Mouse (Mus musculus) left cerebral cortex, postnatal 10 days (tissue): ENCODE results near the gene Klk10. TPM values are rescaled to one million over a fixed set of nuclear protein-coding genes. Genes with fewer than 3 reads are reported as not detected.

Experiments used
- DNase-seq, 2 experiments: peaks; one replicate each; pipeline ENCODE4 v3.0.0; 2021 to 2022; ENCODE audit warnings: low spot score in 2 of 2, mixed read lengths in 1 of 2; ENCODE audit errors: extremely low spot score in 1 of 2
- intact Hi-C: fragments of 180-260 bp; cut with DNase I; formaldehyde crosslinking; loops from one replicate; pipeline ENCODE4 v1.15.1; 2025
- total RNA-seq, 2 experiments: library from RNA; stranded (reverse); gene quantifications; 2 replicates each; pipeline ENCODE4 v1.2.3; 2021

The Klk10 gene
- not detected for total RNA-seq

DNA sequence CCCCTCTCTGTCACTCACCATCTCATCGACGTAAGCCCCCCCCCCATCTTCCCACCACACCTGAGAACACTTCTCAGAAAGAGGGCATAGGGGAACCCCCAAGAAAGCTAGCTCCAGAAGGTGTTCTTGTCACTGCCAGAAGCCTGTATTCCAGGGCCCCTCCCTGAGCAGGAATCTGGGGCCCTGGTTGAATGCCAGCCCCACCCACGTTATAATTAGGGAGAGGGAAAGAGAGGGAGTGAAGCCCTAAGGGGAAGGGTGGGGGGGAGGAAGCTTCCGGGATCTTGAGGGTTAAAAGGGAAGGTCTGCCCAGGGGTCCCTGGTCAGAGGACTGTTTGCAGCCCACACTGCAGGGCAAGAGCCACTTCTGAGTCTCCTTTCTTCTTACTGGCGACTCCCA, at the start of gene Klk10:
Gene Klk10 (plus strand): TSS at position 290 of the 400 bp plus-strand sequence.
- no peak for DNase-seq
- intact Hi-C loops, result loop anchor here (5.0 kb wide), 2 partner anchors 98 to 112 kb away; no protein-coding TSS in a partner anchor

DNA sequence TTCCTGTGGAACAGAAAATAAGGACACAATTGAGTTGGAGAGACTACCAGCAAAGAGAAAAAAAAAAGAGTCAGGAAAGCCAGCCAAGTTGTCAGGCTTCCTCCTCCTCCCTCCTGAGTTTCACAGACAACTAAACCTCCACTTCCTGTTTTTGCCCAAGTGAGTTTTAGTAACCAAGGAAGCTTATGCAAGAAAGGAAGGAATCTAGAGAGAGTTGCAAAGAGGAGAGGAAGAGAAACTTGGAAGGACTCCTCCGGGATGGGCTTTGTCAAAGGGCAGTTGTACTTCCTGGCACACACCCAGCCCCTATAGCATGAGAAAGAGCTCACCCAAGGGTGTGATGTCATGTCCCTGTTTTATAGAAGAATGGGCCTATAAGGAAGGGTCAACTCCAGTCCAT, 33.0 kb upstream of the Klk10 start:
- intact Hi-C loops, result no loop called here
- DNase-seq, result peak in 1 of 2 experiments; percentile 24

DNA sequence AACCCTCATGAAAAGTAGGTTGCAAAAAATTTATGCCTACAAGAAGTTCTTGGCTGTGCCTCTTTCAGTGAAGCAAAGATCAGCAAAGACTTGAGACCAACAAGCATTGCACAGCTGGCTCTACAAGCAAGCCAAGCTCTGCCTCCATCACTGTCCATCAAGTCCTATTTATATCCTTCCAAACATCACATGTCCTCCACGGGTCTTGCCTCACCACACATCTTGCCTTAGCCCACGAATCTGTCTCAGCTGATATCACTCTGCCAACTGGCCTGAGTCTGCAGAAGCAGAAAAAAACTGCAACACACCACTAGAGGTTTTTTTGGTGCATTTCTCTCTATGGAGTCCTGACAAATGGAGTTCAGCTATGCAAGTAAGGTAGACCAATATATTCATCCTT, 28.0 kb upstream of the Klk10 start:
- no peak for DNase-seq
- intact Hi-C loops, result no loop called here

DNA sequence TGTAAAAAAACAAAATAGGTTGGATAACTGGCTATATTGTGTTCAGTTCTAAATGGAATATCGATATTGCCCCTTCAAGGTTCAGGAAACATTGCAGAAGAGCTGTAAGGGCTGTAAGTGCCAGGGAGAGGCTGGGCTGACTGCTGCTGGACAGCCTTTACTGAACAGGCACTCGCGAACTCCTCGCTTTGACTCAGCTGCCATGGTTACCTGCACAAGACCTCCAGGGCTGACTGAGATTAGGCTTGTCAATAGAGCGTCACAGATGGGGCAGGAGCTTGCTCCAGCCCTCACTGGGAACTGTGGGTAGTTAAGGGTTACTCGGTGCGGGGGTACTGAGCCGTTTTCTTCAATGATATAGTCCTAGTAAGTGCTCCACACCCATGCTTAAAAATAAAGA, 14.4 kb upstream of the Klk10 start:
- intact Hi-C loops, result no loop called here

DNA sequence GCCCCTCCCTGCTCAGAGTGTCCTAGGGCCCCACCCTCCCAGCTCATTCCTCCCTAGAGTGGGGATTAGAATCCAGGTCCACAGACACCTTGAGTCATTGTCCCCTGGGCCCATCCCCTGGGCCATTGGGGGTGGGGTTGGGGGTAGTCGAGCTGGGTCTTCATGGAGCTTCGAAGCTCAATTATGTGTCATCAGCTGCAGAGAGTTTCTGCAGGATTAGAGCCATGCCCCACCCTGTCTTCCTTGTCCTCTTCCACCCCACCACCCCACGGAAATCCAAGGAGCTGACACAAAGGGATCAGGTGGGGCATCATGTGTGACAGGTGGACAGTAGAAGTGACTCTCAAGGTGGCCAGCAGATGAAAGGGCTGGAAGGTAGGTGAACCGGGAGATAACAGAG, 12.2 kb upstream of the Klk10 start, which contains the start of gene Klk12:
Gene Klk12 (plus strand): TSS at position 301 of the 400 bp plus-strand sequence.
- intact Hi-C loops, result no loop called here
- DNase-seq, result no peak

More for the DNA sequence above, 14.4 kb upstream of the Klk10 start:
- no peak for DNase-seq

DNA sequence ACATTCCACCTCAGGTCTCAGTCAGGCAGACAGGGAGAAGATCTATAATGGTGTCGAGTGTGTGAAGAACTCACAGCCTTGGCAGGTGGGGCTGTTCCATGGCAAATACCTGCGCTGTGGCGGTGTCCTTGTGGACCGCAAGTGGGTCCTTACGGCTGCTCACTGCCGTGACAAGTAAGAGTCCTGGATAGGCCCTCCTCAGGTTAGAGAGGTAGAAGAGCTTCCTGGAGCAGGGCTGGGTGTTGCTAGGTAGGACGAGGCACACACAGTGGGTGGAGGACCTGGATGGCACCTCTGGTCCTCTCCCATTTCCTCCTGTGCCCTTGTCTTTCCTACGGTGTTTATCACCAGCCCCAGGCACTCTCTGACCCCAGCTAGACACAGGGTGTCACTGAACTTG, 11.2 kb upstream of the Klk10 start:
- intact Hi-C loops, result no loop called here
- DNase-seq, result no peak

DNA sequence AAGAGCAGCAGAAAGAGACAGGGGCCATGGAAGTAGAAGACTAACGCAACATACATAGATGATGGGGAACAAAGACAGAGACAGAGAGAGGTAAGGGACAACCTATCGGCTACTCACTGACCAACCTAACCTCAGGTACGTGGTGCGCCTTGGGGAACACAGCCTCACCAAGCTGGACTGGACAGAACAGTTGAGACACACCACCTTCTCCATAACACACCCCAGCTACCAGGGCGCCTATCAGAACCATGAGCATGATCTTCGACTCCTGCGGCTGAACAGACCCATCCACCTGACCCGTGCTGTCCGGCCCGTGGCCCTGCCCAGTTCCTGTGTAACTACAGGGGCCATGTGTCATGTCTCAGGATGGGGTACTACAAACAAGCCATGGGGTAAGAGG, 10.1 kb upstream of the Klk10 start:
- no peak for DNase-seq
- intact Hi-C loops, result no loop called here

DNA sequence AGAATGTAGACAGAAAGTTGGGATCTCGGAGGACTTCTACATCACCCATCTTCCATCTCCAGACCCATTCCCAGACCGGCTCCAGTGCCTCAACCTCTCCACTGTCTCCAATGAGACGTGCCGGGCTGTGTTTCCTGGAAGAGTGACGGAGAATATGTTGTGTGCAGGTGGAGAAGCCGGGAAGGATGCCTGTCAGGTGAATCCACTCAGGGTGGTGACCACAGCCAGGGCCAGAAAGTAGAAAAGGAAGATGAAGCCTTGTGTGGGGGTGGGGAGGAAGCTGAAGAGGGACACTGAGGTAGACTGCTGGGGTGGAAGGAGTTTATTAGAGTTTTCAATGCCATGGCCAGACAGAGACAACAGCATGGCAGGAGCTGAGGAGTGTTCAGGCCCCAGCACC, 8.9 kb upstream of the Klk10 start:
- intact Hi-C loops, result no loop called here

DNA sequence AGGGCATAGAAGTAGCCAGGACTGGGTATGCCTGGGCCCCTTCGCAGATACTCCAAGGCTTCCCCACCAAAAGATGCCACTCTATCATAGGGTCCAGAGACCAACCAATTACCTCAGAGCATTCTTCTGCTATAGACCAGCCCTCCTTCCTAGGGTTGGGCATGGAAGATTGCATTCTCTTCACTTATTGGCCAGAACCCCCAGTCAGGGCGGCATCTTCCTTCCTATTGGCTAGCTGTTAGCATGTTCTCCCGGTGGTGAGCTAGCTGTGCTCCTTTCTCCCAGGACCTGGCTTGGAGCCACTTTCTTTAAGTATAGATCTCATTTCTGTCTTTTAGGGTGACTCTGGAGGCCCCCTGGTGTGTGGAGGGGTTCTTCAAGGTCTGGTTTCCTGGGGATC, 7.9 kb upstream of the Klk10 start:
- intact Hi-C loops, result no loop called here

More for the DNA sequence above, 8.9 kb upstream of the Klk10 start:
- DNase-seq, result no peak

DNA sequence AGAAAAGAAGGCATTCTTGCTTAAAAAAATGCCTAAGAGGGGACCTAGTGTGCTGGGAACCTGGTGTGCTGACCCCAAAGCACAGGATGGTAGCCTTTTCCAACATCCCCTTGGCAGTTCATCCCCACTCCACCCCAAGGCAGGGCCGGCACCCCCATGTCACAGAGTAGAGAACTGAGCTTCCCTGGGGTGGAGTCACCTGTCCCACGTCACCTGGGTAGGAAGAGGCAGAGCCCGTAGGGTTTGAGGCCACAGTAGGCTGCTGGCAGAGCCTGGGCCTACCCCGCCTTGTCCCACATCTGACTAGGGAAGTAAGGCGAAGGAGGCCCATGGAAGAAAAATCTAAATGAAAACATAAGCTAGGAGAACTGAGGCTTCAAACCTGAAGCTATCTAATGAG, 6.5 kb upstream of the Klk10 start, which contains the start of gene Klk11:
Gene Klk11 (plus strand): TSS at position 241 of the 400 bp plus-strand sequence.
- DNase-seq, result no peak
- intact Hi-C loops, result no loop called here

More for the DNA sequence above, 7.9 kb upstream of the Klk10 start:
- DNase-seq, result no peak

DNA sequence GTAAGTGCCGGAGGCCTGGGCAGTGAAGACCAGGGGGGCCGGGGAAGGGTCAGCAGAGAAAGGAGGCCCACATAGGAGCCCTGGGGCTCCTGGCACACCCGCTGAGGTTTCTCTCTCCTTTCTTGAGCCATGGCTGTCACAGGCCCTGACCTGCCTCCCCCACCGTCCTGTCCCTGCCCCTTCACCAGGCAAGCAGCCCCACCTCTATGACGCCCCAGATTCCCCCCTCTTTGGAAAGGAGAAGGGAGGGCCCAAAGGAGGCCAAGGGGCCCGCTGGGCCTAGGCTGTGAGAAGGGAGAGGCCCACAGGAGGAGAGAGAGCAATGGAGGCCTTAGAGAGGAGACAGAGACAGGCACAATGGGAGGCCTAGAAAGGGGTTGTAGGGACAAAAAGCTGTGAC, 6.0 kb upstream of the Klk10 start:
- DNase-seq, result no peak
- intact Hi-C loops, result no loop called here

DNA sequence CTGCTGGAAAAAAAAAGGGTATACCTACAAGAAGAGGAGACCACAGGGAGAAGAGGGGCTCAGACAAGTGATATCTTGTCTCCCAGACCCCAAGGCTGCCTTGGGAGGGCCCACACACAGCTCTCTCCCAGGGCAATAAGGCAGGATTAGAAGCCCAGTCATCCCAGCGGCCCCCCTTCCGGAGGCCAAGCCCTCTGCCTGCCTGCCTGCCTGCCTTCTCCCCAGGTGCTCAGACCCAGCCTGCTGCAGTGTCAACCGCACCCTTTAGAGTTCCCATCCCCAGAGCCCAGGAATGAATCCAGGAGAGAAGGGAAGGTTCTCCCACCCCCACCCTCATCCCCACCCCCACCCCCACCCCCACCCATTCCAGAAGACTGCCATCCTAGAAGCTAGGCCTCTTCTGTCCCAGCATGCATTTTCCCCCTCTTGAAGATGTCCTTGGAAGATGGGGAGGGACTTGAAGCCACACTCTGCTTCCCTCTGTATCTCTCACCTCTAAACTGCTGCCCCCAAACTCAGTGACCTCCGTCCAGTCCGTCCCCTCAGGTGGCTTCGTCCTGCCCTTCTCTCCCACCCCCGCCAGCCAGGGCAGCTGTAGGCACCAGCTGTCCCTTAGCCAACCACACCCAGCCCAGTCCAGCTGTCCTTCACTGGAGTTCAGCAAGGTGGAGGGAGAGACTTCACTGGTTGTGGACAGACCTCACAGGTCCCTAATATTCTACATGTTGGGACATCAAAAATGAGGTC, 5.4 kb upstream of the Klk10 start:
- DNase-seq, result no peak
- intact Hi-C loops, result no loop called here

DNA sequence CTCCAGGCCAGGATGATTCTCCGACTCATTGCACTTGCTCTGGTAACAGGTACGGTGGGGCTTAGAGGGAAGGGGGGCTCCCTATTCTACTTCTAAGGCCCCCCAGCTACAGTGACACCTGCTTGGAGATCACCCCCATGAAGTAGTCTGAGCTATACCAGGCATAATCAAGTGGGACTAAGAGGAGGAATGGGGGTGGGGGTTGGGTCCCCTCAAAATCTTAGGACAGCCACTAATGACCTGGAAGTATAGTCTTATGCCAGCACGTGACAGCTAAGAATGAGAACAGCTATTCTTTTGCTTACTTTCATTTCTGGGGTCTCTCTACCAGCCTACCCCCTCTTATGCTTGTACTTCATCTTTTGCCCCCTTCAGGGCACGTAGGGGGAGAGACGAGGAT, 4.3 kb upstream of the Klk10 start:
- intact Hi-C loops, result no loop called here

DNA sequence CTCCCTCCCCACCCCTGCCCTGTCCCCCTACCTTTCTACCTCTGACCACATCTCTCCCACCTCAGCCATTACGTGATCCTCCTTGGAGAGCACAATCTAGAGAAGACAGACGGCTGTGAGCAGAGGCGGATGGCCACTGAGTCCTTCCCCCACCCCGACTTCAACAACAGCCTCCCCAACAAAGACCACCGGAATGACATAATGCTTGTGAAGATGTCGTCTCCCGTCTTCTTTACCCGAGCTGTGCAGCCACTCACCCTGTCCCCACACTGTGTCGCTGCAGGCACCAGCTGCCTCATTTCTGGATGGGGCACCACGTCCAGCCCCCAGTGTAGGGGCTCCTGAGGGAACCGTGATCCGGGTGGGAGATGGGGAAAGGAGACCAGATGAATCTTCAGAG, 3.4 kb upstream of the Klk10 start:
- no peak for DNase-seq
- intact Hi-C loops, result no loop called here

More for the DNA sequence above, 4.3 kb upstream of the Klk10 start:
- DNase-seq, result no peak

DNA sequence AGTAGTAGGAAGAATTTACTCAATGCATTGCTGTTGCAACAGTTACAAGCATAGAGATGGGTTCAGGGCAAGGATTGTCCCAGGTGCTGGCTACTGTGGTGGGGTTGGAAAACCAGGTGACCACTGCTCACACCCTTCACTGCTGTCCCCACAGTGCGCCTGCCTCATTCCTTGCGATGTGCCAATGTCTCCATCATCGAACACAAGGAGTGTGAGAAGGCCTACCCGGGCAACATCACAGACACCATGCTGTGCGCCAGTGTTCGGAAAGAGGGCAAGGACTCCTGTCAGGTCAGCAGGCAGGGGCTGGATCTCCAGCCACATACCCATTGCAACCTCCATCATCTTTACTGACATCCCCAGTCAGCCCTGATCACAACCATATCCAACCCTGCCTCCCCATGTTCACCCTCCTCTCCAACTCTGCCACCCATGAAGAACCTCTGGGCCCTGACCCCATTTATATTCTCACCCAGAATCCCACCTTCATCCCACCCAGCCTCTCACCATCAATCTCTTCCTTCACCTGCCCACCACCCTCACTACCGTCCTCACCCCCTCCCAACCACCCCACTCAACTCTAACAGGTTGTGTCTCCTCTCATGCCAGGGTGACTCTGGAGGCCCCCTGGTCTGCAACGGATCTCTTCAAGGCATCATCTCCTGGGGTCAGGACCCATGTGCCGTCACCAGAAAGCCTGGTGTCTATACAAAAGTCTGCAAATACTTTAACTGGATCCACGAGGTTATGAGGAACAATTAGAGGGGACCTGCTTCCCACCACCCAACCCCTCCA, 2.5 kb upstream of the Klk10 start:
- intact Hi-C loops, result no loop called here
- no peak for DNase-seq

DNA sequence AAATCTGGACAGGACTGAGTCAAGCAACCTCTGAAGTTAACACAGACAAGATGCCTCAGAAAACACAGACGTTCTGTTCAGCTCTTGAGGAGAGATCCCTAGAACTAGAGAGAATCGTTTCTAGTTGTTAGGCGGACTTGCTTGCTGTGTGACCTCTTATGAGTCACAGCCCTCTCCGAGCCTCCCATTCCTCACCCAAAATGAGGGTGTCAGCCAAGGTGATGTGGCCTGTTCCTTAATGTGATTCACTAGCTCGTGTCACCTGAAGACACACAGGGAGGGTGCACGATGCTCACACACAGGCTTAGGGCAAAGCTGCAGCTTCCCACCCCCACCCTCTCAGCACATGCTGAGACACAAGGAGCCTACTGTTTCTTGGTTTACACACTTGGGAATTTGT, 594 bp upstream of the Klk10 start:
- intact Hi-C loops, result loop anchor here (5.0 kb wide), 2 partner anchors 98 to 112 kb away; no protein-coding TSS in a partner anchor
- DNase-seq, result no peak

DNA sequence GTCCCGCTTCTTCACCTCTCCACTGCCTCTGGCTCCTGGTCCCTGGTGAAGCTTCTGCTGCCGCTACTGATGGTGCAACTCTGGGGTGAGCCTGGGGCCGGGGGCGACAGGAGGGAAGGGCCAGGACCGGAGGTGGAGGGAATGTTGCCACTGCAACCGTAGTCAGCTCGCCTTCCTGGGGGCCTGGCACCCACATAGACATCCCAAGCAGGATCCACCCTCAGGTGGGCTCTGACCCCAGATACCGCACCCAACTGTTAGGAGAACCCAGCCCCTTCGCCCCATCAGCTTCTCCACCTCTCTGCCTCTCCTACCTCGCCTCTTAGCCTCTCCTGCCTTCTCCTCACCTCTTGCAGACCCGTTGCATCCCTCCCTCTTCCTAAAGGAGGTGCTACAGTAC, 706 bp downstream of the Klk10 start:
- no peak for DNase-seq
- intact Hi-C loops, result loop anchor here (5.0 kb wide), 2 partner anchors 99 to 111 kb away; no protein-coding TSS in a partner anchor

DNA sequence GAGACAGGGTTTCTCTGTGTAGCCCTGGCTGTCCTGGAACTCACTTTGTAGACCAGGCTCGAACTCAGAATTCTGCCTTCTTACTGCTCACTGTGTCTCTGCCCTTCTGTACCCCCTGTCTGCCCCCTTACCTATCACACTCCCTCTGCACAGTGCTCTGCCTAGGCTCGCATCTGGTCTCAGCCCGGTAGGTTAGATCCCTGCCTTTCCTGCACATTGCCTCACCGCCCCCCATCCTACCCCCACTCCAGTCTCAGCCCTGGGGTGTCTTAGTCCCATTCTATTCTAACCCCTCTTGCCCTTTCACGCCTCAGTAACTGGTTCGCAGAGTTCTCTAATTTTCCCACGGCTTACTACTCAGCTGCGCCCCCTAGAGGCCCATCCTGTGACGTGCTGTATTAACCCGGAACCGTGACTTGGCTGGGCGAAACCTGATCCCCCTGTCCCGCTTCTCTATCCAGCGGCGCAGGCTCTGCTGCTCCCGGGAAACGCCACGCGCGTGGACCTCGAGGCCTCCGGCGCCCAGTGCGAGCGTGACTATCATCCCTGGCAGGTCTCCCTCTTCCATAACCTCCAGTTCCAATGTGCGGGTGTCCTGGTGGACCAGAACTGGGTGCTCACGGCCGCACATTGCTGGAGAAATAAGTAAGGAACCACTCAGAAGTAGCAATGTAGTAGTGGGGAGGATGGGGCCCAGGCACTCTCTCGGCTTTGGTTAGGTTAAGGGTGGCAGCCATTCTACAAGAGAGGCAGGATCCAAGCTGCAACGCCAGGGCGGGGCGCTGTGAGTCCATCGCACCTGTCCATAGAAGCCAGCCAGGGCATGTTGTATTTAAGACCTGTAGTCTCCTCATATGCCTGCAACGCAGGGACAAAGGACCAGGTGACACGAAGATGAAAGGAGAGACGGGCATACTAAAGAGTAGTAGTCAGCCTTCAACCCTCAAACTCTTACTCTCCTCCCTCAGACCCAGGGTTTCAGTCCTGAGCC, 1.7 kb downstream of the Klk10 start:
- intact Hi-C loops, result loop anchor here (5.0 kb wide), 2 partner anchors 100 to 110 kb away; no protein-coding TSS in a partner anchor
- peak; percentile 31 to 73 for DNase-seq

DNA sequence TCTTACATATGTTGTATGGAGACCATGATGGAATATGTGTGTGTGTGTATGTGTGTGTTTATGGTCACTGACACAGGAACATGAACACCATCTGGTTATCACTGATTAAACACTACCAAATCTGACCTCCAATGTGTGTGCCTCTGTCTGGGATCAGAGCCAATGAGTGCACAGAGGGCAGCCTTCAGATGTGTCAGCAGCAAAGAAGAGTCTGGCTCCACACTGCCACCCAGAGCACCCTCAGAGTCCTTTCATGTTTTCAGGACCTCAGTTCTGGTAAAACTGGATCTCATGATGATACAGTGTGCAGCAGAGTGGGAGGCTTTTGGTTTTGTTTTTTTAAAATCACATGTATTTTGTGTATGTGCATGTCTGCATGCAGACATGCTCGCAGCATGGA, 4.5 kb downstream of the Klk10 start:
- intact Hi-C loops, result no loop called here
- no peak for DNase-seq
